Mouse (Mus musculus) ES-E14 (cell line): ENCODE results near the gene Mrpl45. TPM values are rescaled to one million over a fixed set of nuclear protein-coding genes. Genes with fewer than 3 reads are reported as not detected.

Experiments
- DNase-seq: peaks from one replicate; pipeline ENCODE4 v3.0.0-alpha.2; 2013; ENCODE audit warnings: low read depth, low spot score
- H3K27ac ChIP-seq: 2 replicates; pipeline ENCODE4 v1.5.1; 2012; ENCODE audit warnings: low read depth, mild to moderate bottlenecking, low read length, moderate library complexity, mixed read lengths; ENCODE audit not compliant: poor library complexity, insufficient read depth, severe bottlenecking
- H3K36me3 ChIP-seq: 2 replicates; pipeline ENCODE4 v1.6.1; 2012; ENCODE audit warnings: mild to moderate bottlenecking, low read length, moderate library complexity, mixed read lengths; ENCODE audit not compliant: control insufficient read depth, poor library complexity, insufficient read depth, severe bottlenecking
- H3K4me1 ChIP-seq, 2 experiments: fragments of 150-350 bp in 1 of 2; sonication (generic) in 1 of 2; 2 replicates each; pipeline ENCODE4 v1.6.1; 2012; ENCODE audit warnings: low read length in 2 of 2, mild to moderate bottlenecking in 1 of 2, mixed read lengths in 1 of 2; ENCODE audit not compliant: control insufficient read depth in 2 of 2, insufficient read depth in 2 of 2, poor library complexity in 1 of 2
- H3K4me3 ChIP-seq, 2 experiments: fragments of 150-350 bp in 1 of 2; sonication (generic) in 1 of 2; 2 replicates each; pipeline ENCODE4 v1.5.1; 2012; ENCODE audit warnings: low read length in 2 of 2, low read depth in 1 of 2, mild to moderate bottlenecking in 1 of 2, mixed read lengths in 1 of 2; ENCODE audit not compliant: insufficient read depth in 1 of 2, poor library complexity in 1 of 2, severe bottlenecking in 1 of 2
- H3K9ac ChIP-seq: 2 replicates; pipeline ENCODE4 v1.6.1; 2012; ENCODE audit warnings: low read depth, mild to moderate bottlenecking, low read length, mixed read lengths; ENCODE audit not compliant: poor library complexity, insufficient read depth, severe bottlenecking
- H3K9me3 ChIP-seq: fragments of 150-350 bp; sonication (generic); 2 replicates; pipeline ENCODE4 v1.6.1; 2012; ENCODE audit warnings: low read depth, mild to moderate bottlenecking, low read length; ENCODE audit not compliant: control insufficient read depth, insufficient read depth
- CHD2 ChIP-seq: IDR thresholded peaks from 2 replicates; pipeline ENCODE4 v1.6.1; 2014; ENCODE audit warnings: mild to moderate bottlenecking, low read depth, low read length, inconsistent platforms
- HCFC1 ChIP-seq: IDR thresholded peaks from 2 replicates; pipeline ENCODE4 v1.6.1; 2012; ENCODE audit warnings: low read length, inconsistent platforms, borderline replicate concordance; ENCODE audit not compliant: insufficient read depth
- MAFK ChIP-seq: IDR thresholded peaks from 2 replicates; pipeline ENCODE4 v1.6.1; 2014; ENCODE audit warnings: mild to moderate bottlenecking, low read depth, low read length, inconsistent platforms; ENCODE audit not compliant: insufficient read depth
- ZC3H11A ChIP-seq: IDR thresholded peaks from 2 replicates; pipeline ENCODE4 v1.6.1; 2012; ENCODE audit warnings: low read depth, mild to moderate bottlenecking, inconsistent platforms, low read length, borderline replicate concordance
- ZNF384 ChIP-seq: IDR thresholded peaks from 2 replicates; pipeline ENCODE4 v1.6.1; 2012; ENCODE audit warnings: low read depth, low read length, inconsistent platforms
- in situ Hi-C, 2 experiments: fragments of 600-800 bp; cut with MboI; formaldehyde crosslinking; loops; one replicate each; pipeline ENCODE4 v1.15.1; 2025; ENCODE audit warnings: low sequenced_read_pairs in 2 of 2, inconsistent platforms in 1 of 2; ENCODE audit not compliant: unreplicated experiment in 2 of 2
- total RNA-seq: library from RNA; depleted of rRNA; stranded (reverse); fragments of 300-350 nt; gene quantifications from 2 replicates; pipeline ENCODE4 v1.2.3, GENCODE M21; 2012

Mrpl45 gene
- total RNA-seq, 1 experiment = 76.8 TPM

DNA sequence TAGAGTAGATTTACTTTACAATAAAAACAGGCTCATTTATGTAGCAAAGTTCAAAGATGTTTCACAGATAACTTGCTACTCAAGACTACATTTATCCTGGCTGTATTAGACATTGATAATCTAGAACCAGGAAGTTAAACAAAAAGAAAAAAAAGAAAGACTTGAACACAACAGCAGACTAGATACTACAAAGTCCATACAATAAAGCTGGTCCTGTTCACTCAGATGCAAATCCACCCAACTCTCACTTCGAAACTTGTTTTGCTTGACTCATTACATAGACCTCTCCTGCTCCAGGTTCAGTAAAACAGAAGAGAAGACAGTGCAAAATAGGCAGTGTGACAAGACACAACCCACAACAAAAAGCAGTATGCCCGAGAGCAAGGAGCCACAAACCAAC lies 40.2 kb upstream of the Mrpl45 start:
- no peak overlapping the region for H3K4me3 ChIP-seq
- TF ChIP-seq ZNF384 (no peak), HCFC1 (no peak), MAFK (no peak), CHD2 (no peak), ZC3H11A (no peak)
- no peak for DNase-seq
- H3K9me3 ChIP-seq = no peaks in the 10 kb centered on the region
- H3K27ac ChIP-seq = no peak overlapping the region; the same call in 1 of the 2 replicates
- no peaks in the 10 kb centered on the region; the same call in 1 of the 2 replicates for H3K36me3 ChIP-seq
- peaks cover 9 to 21% of the 10 kb centered on the region in 2 experiments; a peak in 3 of 4 replicates for H3K4me1 ChIP-seq
- in situ Hi-C loops = no loop called here
- H3K9ac ChIP-seq = no peak overlapping the region

DNA sequence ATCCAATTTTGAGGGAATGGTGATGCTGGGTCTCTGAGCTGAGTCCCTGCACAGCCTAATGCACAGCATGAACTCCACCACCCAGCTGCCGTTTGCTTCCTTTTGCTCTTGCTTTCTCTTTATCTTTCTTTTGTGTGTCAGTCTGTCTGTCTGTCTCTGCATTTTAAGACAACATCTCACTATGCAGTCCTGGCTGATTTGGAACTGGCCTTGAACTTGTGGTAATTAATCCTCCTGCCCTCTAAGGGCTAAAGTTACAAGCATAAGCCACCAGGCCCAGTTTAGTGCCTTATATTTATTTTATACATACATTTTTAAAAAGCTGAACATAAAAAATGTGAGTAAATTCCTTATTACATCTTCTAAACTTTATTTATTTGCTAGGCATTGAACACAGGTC lies 39.5 kb upstream of the Mrpl45 start:
- no peak overlapping the region for H3K4me3 ChIP-seq
- H3K9me3 ChIP-seq = no peaks in the 10 kb centered on the region
- no peaks in the 10 kb centered on the region; the same call in 1 of the 2 replicates for H3K36me3 ChIP-seq
- H3K9ac ChIP-seq = no peak overlapping the region
- in situ Hi-C loops = no loop called here
- DNase-seq = no peak
- TF ChIP-seq CHD2 (no peak), MAFK (no peak), ZC3H11A (no peak), HCFC1 (no peak), ZNF384 (no peak)
- peaks cover 9 to 21% of the 10 kb centered on the region in 2 experiments; a peak in 3 of 4 replicates for H3K4me1 ChIP-seq
- no peak overlapping the region; the same call in 1 of the 2 replicates for H3K27ac ChIP-seq

DNA sequence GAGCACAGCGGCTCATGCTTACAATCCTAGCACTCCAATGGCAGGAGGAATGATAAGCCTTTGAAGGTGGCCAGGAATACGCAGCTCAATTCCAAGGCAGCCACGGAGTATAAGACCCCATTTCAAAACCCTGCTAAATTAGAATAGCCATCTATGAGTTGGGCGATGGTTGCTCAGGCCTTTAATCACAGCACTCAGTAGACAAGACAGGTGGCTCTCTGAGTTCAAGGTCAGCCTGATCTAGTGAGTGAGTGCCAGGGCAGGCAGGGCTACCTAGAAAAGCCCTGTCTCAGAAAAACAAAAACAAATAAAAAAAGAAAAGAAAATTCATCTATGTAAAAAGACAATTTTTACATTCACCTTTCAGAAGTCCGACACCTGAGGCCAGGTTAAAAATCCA lies 38.4 kb upstream of the Mrpl45 start:
- in situ Hi-C loops = no loop called here
- TF ChIP-seq HCFC1 = no peak
- TF ChIP-seq CHD2 = no peak
- TF ChIP-seq ZNF384 = no peak
- TF ChIP-seq MAFK = no peak
- no peak for TF ChIP-seq ZC3H11A
- Histone ChIP-seq H3K36me3 (no peaks in the 10 kb centered on the region; the same call in 1 of the 2 replicates), H3K4me3 (peak overlapping the region; percentile 11 to 18; a peak in 1 of 4 replicates), H3K9ac (peak overlapping the region; percentile 34; the same call in 1 of the 2 replicates), H3K9me3 (no peaks in the 10 kb centered on the region), H3K27ac (no peak overlapping the region; the same call in 1 of the 2 replicates), H3K4me1 (peaks cover 12 to 21% of the 10 kb centered on the region in 2 experiments; a peak in 3 of 4 replicates)
- DNase-seq = no peak

DNA sequence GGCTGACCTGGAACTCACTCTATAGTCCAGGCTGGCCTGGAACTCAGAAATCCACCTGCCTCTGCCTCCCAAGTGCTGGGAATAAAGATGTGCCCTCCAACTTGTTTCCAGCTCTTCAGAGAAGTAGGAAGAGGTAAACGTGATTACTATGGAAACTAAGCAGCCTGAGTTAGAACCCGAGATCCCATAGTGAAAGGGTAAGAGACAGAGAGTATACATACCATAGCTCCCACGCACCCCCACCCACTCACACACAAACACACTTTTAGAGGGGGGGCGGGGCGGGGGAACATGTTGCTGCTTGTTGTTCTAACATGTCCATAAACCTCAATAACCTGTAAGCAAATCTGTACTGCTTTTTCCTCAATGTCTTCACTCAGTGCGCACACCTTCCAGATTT lies 37.1 kb upstream of the Mrpl45 start:
- Histone ChIP-seq H3K4me1 (peaks cover 10 to 21% of the 10 kb centered on the region in 2 experiments; a peak in 3 of 4 replicates), H3K9ac (no peak overlapping the region; the same call in 1 of the 2 replicates), H3K36me3 (no peaks in the 10 kb centered on the region), H3K9me3 (no peaks in the 10 kb centered on the region), H3K27ac (no peak overlapping the region; the same call in 1 of the 2 replicates), H3K4me3 (peak overlapping the region; percentile 82 to 97)
- TF ChIP-seq ZNF384 = no peak
- in situ Hi-C loops = no loop called here
- no peak for DNase-seq

DNA sequence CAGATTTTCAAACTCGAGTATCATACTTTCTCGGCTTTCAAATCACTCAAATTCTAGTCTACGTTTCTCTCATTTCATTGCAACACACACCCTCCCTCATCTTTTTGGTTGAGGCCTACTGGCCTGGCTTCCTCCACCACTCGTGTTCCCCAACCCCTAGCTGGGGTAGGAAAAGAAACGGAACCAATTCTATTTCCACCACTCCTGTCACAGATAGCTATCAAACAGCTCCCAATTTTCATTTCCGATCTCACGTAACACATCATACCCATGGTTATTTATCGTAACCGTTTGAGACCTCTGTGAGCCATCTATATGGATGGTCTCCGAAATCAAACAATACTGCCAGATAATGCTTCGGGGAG lies 36.5 kb upstream of the Mrpl45 start:
- no peak for TF ChIP-seq MAFK
- no peaks in the 10 kb centered on the region for H3K9me3 ChIP-seq
- H3K27ac ChIP-seq = no peak overlapping the region; the same call in 1 of the 2 replicates
- in situ Hi-C loops = no loop called here
- H3K9ac ChIP-seq = peak overlapping the region; percentile 17; the same call in 1 of the 2 replicates
- H3K4me1 ChIP-seq = peaks cover 10 to 21% of the 10 kb centered on the region in 2 experiments; a peak in 3 of 4 replicates
- peak overlapping the region; percentile 82 to 97 for H3K4me3 ChIP-seq
- DNase-seq = no peak
- no peaks in the 10 kb centered on the region for H3K36me3 ChIP-seq
